Mouse (Mus musculus): ENCODE measurements around the gene Ak1.

- TF ChIP-seq CTCF (IDR thresholded peaks at IDR 0.05; ENCODE audit: low read depth) (no peak), EP300 (IDR thresholded peaks at IDR 0.05; ENCODE audit: low read depth) (no peak)
Observed at GRCm38 (mm10) chr2:32598506-32598905, 23.1 kb upstream of the Ak1 start.

Data from heart, postnatal 0 days (tissue).